Mouse (Mus musculus): ENCODE results near the gene Elmo3.
"Not testable (repeated sequence)": the region's sequence is repeated elsewhere in the genome, so short reads cannot be mapped to it uniquely, and the experiment has no call there.

Elmo3 gene

GRCm38 (mm10) chr8:105275387-105275786, 30.0 kb upstream of the Elmo3 start:
- intact Hi-C loops (cut with DNase I), result no loop called here

GRCm38 (mm10) chr8:105275840-105276239, 29.6 kb upstream of the Elmo3 start, which contains the start of gene Nol3:
Gene Nol3, plus strand, starts transcription at chr8:105276140.
- intact Hi-C loops (cut with DNase I), result no loop called here

GRCm38 (mm10) chr8:105276292-105277120, 28.9 kb upstream of the Elmo3 start:
- intact Hi-C loops (cut with DNase I), result no loop called here

- intact Hi-C loops (cut with DNase I), result no loop called here
Observed at GRCm38 (mm10) chr8:105278911-105279334, 26.5 kb upstream of the Elmo3 start.

- intact Hi-C loops (cut with DNase I), result no loop called here
Observed at GRCm38 (mm10) chr8:105280567-105280966, 24.8 kb upstream of the Elmo3 start.

GRCm38 (mm10) chr8:105281821-105282220, 23.6 kb upstream of the Elmo3 start:
- intact Hi-C loops (cut with DNase I), result no loop called here

- intact Hi-C loops (cut with DNase I), result no loop called here
Observed at GRCm38 (mm10) chr8:105282239-105282638, 23.2 kb upstream of the Elmo3 start.

GRCm38 (mm10) chr8:105283074-105283473, 22.3 kb upstream of the Elmo3 start:
- intact Hi-C loops (cut with DNase I), result no loop called here

- intact Hi-C loops (cut with DNase I), result no loop called here
Observed at GRCm38 (mm10) chr8:105285514-105285913, 19.9 kb upstream of the Elmo3 start.

GRCm38 (mm10) chr8:105286907-105287306, 18.5 kb upstream of the Elmo3 start:
- intact Hi-C loops (cut with DNase I), result no loop called here

- intact Hi-C loops (cut with DNase I), result no loop called here
Observed at GRCm38 (mm10) chr8:105288231-105288630, 17.2 kb upstream of the Elmo3 start.

GRCm38 (mm10) chr8:105288958-105289732, 16.3 kb upstream of the Elmo3 start:
- intact Hi-C loops (cut with DNase I), result no loop called here

- intact Hi-C loops (cut with DNase I), result no loop called here
Observed at GRCm38 (mm10) chr8:105289805-105290460, 15.5 kb upstream of the Elmo3 start, which contains the start of gene 4931428F04Rik. Gene 4931428F04Rik, minus strand, starts transcription at chr8:105289864.

GRCm38 (mm10) chr8:105290554-105291314, 14.7 kb upstream of the Elmo3 start:
- intact Hi-C loops (cut with DNase I), result no loop called here

GRCm38 (mm10) chr8:105291364-105291763, 14.0 kb upstream of the Elmo3 start:
- intact Hi-C loops (cut with DNase I), result not testable (repeated sequence)

- intact Hi-C loops (cut with DNase I), result not testable (repeated sequence)
Observed at GRCm38 (mm10) chr8:105291802-105292201, 13.6 kb upstream of the Elmo3 start.

GRCm38 (mm10) chr8:105292471-105292870, 12.9 kb upstream of the Elmo3 start:
- intact Hi-C loops (cut with DNase I), result no loop called here

GRCm38 (mm10) chr8:105293405-105293804, 12.0 kb upstream of the Elmo3 start:
- intact Hi-C loops (cut with DNase I), result no loop called here

- intact Hi-C loops (cut with DNase I), result no loop called here
Observed at GRCm38 (mm10) chr8:105294776-105295175, 10.6 kb upstream of the Elmo3 start.

GRCm38 (mm10) chr8:105295256-105295655, 10.1 kb upstream of the Elmo3 start:
- intact Hi-C loops (cut with DNase I), result no loop called here
